ENCODE assay signal across 32 mouse cellular contexts in genomic region chr6:113816690-113817089, GRCm38 (mm10).
"Had no signal": no experiment of that assay in that cellular context is flagged by ENCODE, and none has a peak within 500 bp of the region (broad histone marks: within the 10 kb centered on the region; RNA-seq: fewer than 3 reads in every experiment).

No protein-coding gene starts in this region.

- H3K9me3 ChIP-seq: limb, embryonic 10.5 days; limb, embryonic 12.5 days; limb, embryonic 13.5 days; limb, embryonic 15.5 days; liver, embryonic 12.5 days; liver, embryonic 13.5 days; liver, embryonic 15.5 days; lung, embryonic 15.5 days; midbrain, embryonic 10.5 days; midbrain, embryonic 12.5 days; midbrain, embryonic 13.5 days; midbrain, embryonic 15.5 days; neural tube, embryonic 12.5 days; neural tube, embryonic 13.5 days had no signal

- H3K4me2 ChIP-seq: limb, embryonic 12.5 days; limb, embryonic 13.5 days; limb, embryonic 15.5 days; liver, embryonic 11.5 days; liver, embryonic 12.5 days; liver, embryonic 13.5 days; liver, embryonic 15.5 days; lung, embryonic 14.5 days; lung, embryonic 15.5 days; midbrain, embryonic 11.5 days; midbrain, embryonic 12.5 days; midbrain, embryonic 13.5 days; midbrain, embryonic 15.5 days; neural tube, embryonic 12.5 days; neural tube, embryonic 13.5 days had no signal

- H3K4me3 ChIP-seq: limb, embryonic 10.5 days; limb, embryonic 12.5 days; limb, embryonic 13.5 days; limb, embryonic 15.5 days; liver, embryonic 12.5 days; liver, embryonic 13.5 days; liver, embryonic 15.5 days; lung, embryonic 15.5 days; midbrain, embryonic 10.5 days; midbrain, embryonic 12.5 days; midbrain, embryonic 13.5 days; midbrain, embryonic 15.5 days; myocyte; neural tube, embryonic 12.5 days; neural tube, embryonic 13.5 days had no signal

- ATAC-seq: liver, embryonic 12.5 days; liver, postnatal 0 days; lung, postnatal 0 days; midbrain, embryonic 13.5 days; midbrain, embryonic 15.5 days; midbrain, embryonic 16.5 days had no signal

- H3K4me1 ChIP-seq: limb, embryonic 10.5 days; limb, embryonic 12.5 days; limb, embryonic 13.5 days; limb, embryonic 15.5 days; liver, embryonic 12.5 days; liver, embryonic 13.5 days; liver, embryonic 15.5 days; lung, embryonic 15.5 days; midbrain, embryonic 10.5 days; midbrain, embryonic 12.5 days; midbrain, embryonic 13.5 days; midbrain, embryonic 15.5 days; neural tube, embryonic 12.5 days; neural tube, embryonic 13.5 days had no signal

- H3K27me3 ChIP-seq: limb, embryonic 12.5 days; limb, embryonic 13.5 days; limb, embryonic 15.5 days; liver, embryonic 12.5 days; liver, embryonic 13.5 days; liver, embryonic 15.5 days; lung, embryonic 15.5 days; midbrain, embryonic 12.5 days; midbrain, embryonic 13.5 days; midbrain, embryonic 15.5 days; neural tube, embryonic 12.5 days; neural tube, embryonic 13.5 days had no signal

- H3K36me3 ChIP-seq: limb, embryonic 10.5 days; limb, embryonic 12.5 days; limb, embryonic 13.5 days; limb, embryonic 15.5 days; liver, embryonic 12.5 days; liver, embryonic 13.5 days; liver, embryonic 15.5 days; lung, embryonic 15.5 days; midbrain, embryonic 10.5 days had no signal

- H3K27ac ChIP-seq: limb, embryonic 10.5 days; limb, embryonic 12.5 days; limb, embryonic 13.5 days; limb, embryonic 15.5 days; liver, embryonic 12.5 days; liver, embryonic 13.5 days; liver, embryonic 14.5 days; liver, embryonic 15.5 days; lung, embryonic 15.5 days; macrophage; midbrain, embryonic 10.5 days; midbrain, embryonic 12.5 days; midbrain, embryonic 13.5 days; midbrain, embryonic 15.5 days; neural tube, embryonic 12.5 days; neural tube, embryonic 13.5 days had no signal

- DNase-seq: left cerebral cortex, postnatal 4 days; liver; liver, embryonic 13.5 days; liver, postnatal 0 days; lung, adult 18-20 months; lung, adult 2 months; lung, embryonic 14.5 days; lung, postnatal 10 days; lung, postnatal 14 days; lung, postnatal 36 days; lung, postnatal 4 days; midbrain, embryonic 14.5 days had no signal

- H3K9ac ChIP-seq: limb, embryonic 12.5 days; limb, embryonic 13.5 days; limb, embryonic 15.5 days; liver, embryonic 12.5 days; liver, embryonic 13.5 days; liver, embryonic 14.5 days; liver, embryonic 15.5 days; liver, postnatal 0 days; lung, embryonic 14.5 days; lung, embryonic 15.5 days; midbrain, embryonic 12.5 days; midbrain, embryonic 13.5 days; midbrain, embryonic 15.5 days; neural tube, embryonic 12.5 days; neural tube, embryonic 13.5 days had no signal
